Mouse (Mus musculus): ENCODE data around the gene Gfer. TPM values are rescaled to one million over a fixed set of nuclear protein-coding genes. Genes with fewer than 3 reads are reported as not detected.
A peak's percentile ranks its signal among the peaks of the same experiment; 100 is the strongest.

The Gfer gene
- total and polyA plus RNA-seq, 3 experiments = 14.0 to 21.5 (median 20.3) TPM

DNA sequence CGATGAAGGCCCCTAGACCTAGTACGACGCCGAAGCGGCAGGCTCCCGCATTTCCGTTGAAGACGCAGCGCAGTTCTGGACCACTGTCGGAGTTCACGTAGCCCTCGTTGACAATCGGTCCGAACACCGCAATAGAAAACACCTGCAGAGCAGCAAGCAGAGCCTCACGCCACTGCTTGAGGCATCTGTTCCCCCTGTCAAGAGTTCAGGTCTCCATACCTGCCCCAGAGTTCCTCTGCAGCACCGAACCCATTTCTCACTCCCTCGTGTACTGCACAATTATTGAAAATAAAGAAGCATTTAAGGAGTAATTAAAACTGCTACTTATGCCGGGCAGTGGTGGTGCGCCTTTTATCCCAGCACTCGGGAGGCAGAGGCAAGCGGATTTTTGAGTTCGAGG, 8.4 kb downstream of the Gfer start:
- Histone ChIP-seq H3K9ac (ENCODE audit: low read depth, low read length) (peak overlapping the region; percentile 43), H3K27ac (no peak overlapping the region), H3K36me3 (ENCODE audit: control insufficient read depth, insufficient read depth, low read length) (no peaks in the 10 kb centered on the region), H3K79me2 (replicated peaks; ENCODE audit: control insufficient read depth, insufficient read depth, low read length) (no peaks in the 10 kb centered on the region), H3K27me3 (ENCODE audit: control insufficient read depth, insufficient read depth, low read length) (peaks cover 4% of the 10 kb centered on the region), H3K4me1 (ENCODE audit: control insufficient read depth, insufficient read depth, low read length) (no peaks in the 10 kb centered on the region), H3K4me3 (peak overlapping the region; percentile 33)
- WGBS = 23% methylated on average over 23 of the region's 23 CpGs
- intact Hi-C loops (cut with DNase I) = no loop called here
- TF ChIP-seq POLR2A (IDR thresholded peaks at IDR 0.05; ENCODE audit: insufficient read depth, low read depth, low read length) (no peak), CTCF (IDR thresholded peaks at IDR 0.05) (no peak), EP300 (IDR thresholded peaks at IDR 0.05; ENCODE audit: insufficient read depth, low read depth, low read length) (no peak)
- DNase-seq = no peak

DNA sequence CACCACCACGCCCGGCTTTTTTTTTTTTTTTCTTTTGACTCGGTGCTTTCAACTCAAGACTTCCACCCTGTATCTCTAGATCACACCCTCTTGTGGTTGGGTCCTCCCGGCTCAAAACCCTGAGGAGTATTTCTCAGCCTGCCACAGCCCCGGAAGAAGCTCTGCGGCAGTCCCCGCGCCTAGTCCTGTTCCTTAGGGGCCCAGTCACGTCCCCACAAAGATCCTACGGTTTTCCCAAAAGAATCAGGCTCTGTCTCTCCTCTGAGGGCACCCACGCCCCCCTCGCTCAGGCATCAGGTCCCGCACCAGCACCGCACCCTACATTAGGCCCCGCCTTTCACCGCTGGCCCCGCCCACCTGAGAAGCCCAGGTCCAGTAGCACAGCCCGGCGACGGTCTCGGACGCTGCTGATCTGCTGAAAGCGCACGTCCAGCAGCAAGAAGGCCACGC, 8.8 kb downstream of the Gfer start:
- 2% methylated on average over 24 of the region's 25 CpGs for WGBS
- intact Hi-C loops (cut with DNase I) = no loop called here
- TF ChIP-seq CTCF (IDR thresholded peaks at IDR 0.05) (no peak), POLR2A (IDR thresholded peaks at IDR 0.05; ENCODE audit: insufficient read depth, low read depth, low read length) (no peak), EP300 (IDR thresholded peaks at IDR 0.05; ENCODE audit: insufficient read depth, low read depth, low read length) (no peak)
- DNase-seq = peak; percentile 58 to 68
- H3K79me2 ChIP-seq (replicated peaks; ENCODE audit: control insufficient read depth, insufficient read depth, low read length) = no peaks in the 10 kb centered on the region
- peaks cover 4% of the 10 kb centered on the region for H3K27me3 ChIP-seq (ENCODE audit: control insufficient read depth, insufficient read depth, low read length)
- no peaks in the 10 kb centered on the region for H3K4me1 ChIP-seq (ENCODE audit: control insufficient read depth, insufficient read depth, low read length)
- H3K27ac ChIP-seq = no peak overlapping the region
- peak overlapping the region; percentile 33 for H3K4me3 ChIP-seq
- H3K36me3 ChIP-seq (ENCODE audit: control insufficient read depth, insufficient read depth, low read length) = no peaks in the 10 kb centered on the region
- peak overlapping the region; percentile 43 for H3K9ac ChIP-seq (ENCODE audit: low read depth, low read length)

DNA sequence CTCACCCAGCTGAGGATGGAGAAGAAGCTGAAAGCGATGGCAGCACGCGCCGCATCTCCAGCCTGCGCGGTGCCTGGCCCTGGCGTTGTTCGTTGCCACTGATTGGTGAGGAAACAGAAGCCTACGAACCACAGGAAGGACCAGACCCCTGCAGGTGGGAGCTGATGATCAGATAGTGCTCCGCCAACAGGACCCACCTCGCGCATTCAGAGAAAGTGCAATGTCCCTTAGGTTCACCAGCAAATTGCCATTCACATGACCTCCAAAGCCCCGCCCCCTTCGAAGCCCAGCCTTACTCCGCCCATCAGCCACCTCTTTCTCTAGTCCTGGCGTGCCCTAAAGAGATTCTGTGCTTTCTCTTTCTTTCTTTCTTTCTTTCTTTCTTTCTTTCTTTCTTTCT, 9.4 kb downstream of the Gfer start:
- Histone ChIP-seq H3K27ac (no peak overlapping the region), H3K36me3 (ENCODE audit: control insufficient read depth, insufficient read depth, low read length) (no peaks in the 10 kb centered on the region), H3K4me3 (no peak overlapping the region), H3K79me2 (replicated peaks; ENCODE audit: control insufficient read depth, insufficient read depth, low read length) (no peaks in the 10 kb centered on the region), H3K9ac (ENCODE audit: low read depth, low read length) (no peak overlapping the region), H3K4me1 (ENCODE audit: control insufficient read depth, insufficient read depth, low read length) (no peaks in the 10 kb centered on the region), H3K27me3 (ENCODE audit: control insufficient read depth, insufficient read depth, low read length) (peaks cover 4% of the 10 kb centered on the region)
- no peak for DNase-seq
- intact Hi-C loops (cut with DNase I) = no loop called here
- TF ChIP-seq POLR2A (IDR thresholded peaks at IDR 0.05; ENCODE audit: insufficient read depth, low read depth, low read length) (no peak), EP300 (IDR thresholded peaks at IDR 0.05; ENCODE audit: insufficient read depth, low read depth, low read length) (no peak), CTCF (IDR thresholded peaks at IDR 0.05) (no peak)
- WGBS = 43% methylated on average over 16 of the region's 16 CpGs

DNA sequence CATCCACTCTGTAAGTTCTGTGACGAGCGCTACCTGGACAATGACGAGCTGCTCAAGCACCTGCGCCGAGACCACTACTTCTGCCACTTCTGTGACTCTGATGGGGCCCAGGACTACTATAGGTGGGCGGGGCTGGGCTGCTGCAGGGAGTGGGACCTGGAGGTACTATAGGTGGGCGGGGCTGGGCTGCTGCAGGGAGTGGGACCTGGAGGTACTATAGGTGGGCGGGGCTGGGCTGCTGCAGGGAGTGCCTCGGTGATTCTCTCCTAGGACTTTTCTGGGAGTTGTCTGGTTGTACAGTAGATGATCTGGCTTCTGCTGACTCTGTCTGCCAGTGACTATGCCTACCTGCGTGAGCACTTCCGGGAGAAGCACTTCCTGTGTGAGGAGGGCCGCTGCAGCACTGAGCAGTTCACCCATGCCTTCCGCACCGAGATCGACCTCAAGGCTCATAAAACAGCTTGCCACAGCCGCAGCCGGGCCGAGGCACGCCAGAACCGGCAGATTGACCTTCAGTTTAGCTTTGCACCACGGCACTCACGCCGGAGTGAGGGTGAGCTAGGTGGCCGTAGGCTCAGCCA, 18.4 kb downstream of the Gfer start:
- TF ChIP-seq POLR2A (IDR thresholded peaks at IDR 0.05; ENCODE audit: insufficient read depth, low read depth, low read length) (no peak), EP300 (IDR thresholded peaks at IDR 0.05; ENCODE audit: insufficient read depth, low read depth, low read length) (no peak)
- peaks cover 1% of the 10 kb centered on the region; the same call in 1 of the 2 replicates for H3K79me2 ChIP-seq (replicated peaks; ENCODE audit: control insufficient read depth, insufficient read depth, low read length)
- H3K27ac ChIP-seq = no peak overlapping the region
- H3K9ac ChIP-seq (ENCODE audit: low read depth, low read length) = no peak overlapping the region
- WGBS = 92% methylated on average over 24 of the region's 24 CpGs
- H3K4me1 ChIP-seq (ENCODE audit: control insufficient read depth, insufficient read depth, low read length) = peaks cover 3% of the 10 kb centered on the region
- no peak for DNase-seq
- H3K36me3 ChIP-seq (ENCODE audit: control insufficient read depth, insufficient read depth, low read length) = no peaks in the 10 kb centered on the region
- intact Hi-C loops (cut with DNase I) = loop anchor here (2.0 kb wide), 1 partner anchor 17 kb away; no protein-coding TSS in a partner anchor
- no peaks in the 10 kb centered on the region for H3K27me3 ChIP-seq (ENCODE audit: control insufficient read depth, insufficient read depth, low read length)
- H3K4me3 ChIP-seq = no peak overlapping the region

DNA sequence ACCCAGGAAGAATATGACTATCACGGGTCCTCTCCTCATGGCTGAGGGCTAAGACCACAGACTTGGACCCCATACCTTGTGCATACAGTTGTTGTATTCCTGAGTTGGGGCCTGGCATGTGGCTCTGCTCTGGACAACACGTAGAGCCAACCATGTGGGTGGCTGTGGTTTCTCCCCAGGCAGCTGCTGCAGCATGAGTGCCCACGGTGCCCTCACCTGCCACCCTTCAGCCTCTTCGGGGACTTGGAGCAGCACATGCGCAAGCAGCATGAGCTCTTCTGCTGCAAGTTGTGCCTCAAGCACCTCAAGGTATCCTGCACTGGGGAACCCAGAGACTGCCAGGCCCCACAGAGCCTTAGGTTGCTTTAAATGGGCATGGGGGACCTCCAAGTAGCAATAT, 19.1 kb downstream of the Gfer start:
- Histone ChIP-seq H3K4me1 (ENCODE audit: control insufficient read depth, insufficient read depth, low read length) (peaks cover 8% of the 10 kb centered on the region), H3K27me3 (ENCODE audit: control insufficient read depth, insufficient read depth, low read length) (no peaks in the 10 kb centered on the region), H3K27ac (no peak overlapping the region), H3K79me2 (replicated peaks; ENCODE audit: control insufficient read depth, insufficient read depth, low read length) (peaks cover 1% of the 10 kb centered on the region; the same call in 1 of the 2 replicates), H3K9ac (ENCODE audit: low read depth, low read length) (no peak overlapping the region), H3K36me3 (ENCODE audit: control insufficient read depth, insufficient read depth, low read length) (no peaks in the 10 kb centered on the region), H3K4me3 (no peak overlapping the region)
- intact Hi-C loops (cut with DNase I) = loop anchor here (2.0 kb wide), 1 partner anchor 18 kb away; no protein-coding TSS in a partner anchor
- 98% methylated on average over 5 of the region's 5 CpGs for WGBS
- DNase-seq = no peak
- TF ChIP-seq EP300 (IDR thresholded peaks at IDR 0.05; ENCODE audit: insufficient read depth, low read depth, low read length) (no peak), CTCF (IDR thresholded peaks at IDR 0.05) (no peak), POLR2A (IDR thresholded peaks at IDR 0.05; ENCODE audit: insufficient read depth, low read depth, low read length) (no peak)

DNA sequence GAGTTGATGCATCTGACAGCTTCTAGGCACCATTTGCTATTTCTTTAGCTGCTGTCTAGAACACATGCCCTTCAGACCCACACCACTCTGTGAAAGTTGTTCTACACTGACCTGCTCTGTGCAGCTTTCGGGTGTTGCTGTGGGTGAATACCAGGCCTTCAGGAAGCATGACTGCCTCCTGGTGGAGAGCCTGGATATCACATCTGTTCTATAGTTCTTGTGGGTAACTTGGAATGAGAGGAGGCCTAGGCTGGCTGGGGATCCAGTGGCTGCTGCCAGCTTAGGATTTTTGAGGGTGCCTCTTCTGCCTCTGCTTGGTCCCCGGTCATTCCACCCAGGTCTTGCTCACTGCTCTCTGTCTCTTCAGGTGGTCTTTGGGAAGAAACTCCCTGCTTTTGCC, 19.8 kb downstream of the Gfer start:
- whole genome bisulfite sequencing = 53% methylated on average over 2 of the region's 2 CpGs
- Histone ChIP-seq H3K27ac (no peak overlapping the region), H3K36me3 (ENCODE audit: control insufficient read depth, insufficient read depth, low read length) (no peaks in the 10 kb centered on the region), H3K79me2 (replicated peaks; ENCODE audit: control insufficient read depth, insufficient read depth, low read length) (peaks cover 1% of the 10 kb centered on the region), H3K4me3 (no peak overlapping the region), H3K27me3 (ENCODE audit: control insufficient read depth, insufficient read depth, low read length) (no peaks in the 10 kb centered on the region), H3K4me1 (ENCODE audit: control insufficient read depth, insufficient read depth, low read length) (peaks cover 12% of the 10 kb centered on the region), H3K9ac (ENCODE audit: low read depth, low read length) (no peak overlapping the region)
- intact Hi-C loops (cut with DNase I) = loop anchor here (2.0 kb wide), 1 partner anchor 19 kb away; no protein-coding TSS in a partner anchor
- peak; percentile 57 to 61 for DNase-seq
- TF ChIP-seq CTCF (IDR thresholded peaks at IDR 0.05) = peak; percentile 87
- TF ChIP-seq EP300 (IDR thresholded peaks at IDR 0.05; ENCODE audit: insufficient read depth, low read depth, low read length) = no peak
- no peak for TF ChIP-seq POLR2A (IDR thresholded peaks at IDR 0.05; ENCODE audit: insufficient read depth, low read depth, low read length)
